Mouse (Mus musculus): Measurements from ENCODE around the gene Adamtsl4.

DNA sequence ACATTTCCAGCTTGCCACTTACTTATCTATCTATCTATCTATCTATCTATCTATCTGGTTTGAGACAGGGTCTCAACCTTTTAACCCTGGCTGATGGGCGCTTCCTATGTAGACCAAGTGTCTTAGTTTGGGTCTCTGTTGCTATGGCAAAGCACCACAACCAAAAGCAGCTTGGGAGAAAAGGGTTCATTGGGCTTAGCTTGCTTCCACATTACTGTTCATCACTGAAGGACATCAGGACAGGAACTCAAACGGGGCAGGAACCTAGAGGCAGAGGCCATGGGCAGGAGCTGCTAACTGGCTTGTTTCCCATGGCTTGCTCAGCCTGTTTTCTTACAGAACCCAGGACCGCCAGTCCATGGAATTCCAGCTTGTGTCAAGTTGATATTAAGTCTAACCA lies 30.6 kb downstream of the Adamtsl4 start:
- TF ChIP-seq POLR2A (IDR thresholded peaks at IDR 0.05; ENCODE audit: insufficient read depth, low read depth, low read length) (no peak), CTCF (IDR thresholded peaks at IDR 0.05) (no peak), EP300 (IDR thresholded peaks at IDR 0.05; ENCODE audit: insufficient read depth, low read depth, low read length) (no peak)
